Mouse (Mus musculus) cerebellum, postnatal 10 days (tissue): ENCODE results near the gene Slc9a9.
"Not testable (repeated sequence)": the region's sequence is repeated elsewhere in the genome, so short reads cannot be mapped to it uniquely, and the experiment has no call there.

Experiments
- DNase-seq, 2 experiments: peaks; one replicate each; pipeline ENCODE4 v3.0.0; 2021; ENCODE audit warnings: mixed read lengths in 2 of 2

Slc9a9 gene

GRCm38 (mm10) chr9:94669791-94670577 is at the start of gene Slc9a9:
Gene Slc9a9, plus strand, starts transcription at chr9:94669909.
- peak; percentile 43 to 58 for DNase-seq

GRCm38 (mm10) chr9:94620342-94620741 is 49.4 kb upstream of the Slc9a9 start:
- no peak for DNase-seq

- DNase-seq = no peak
Observed at GRCm38 (mm10) chr9:94620846-94621245, 48.9 kb upstream of the Slc9a9 start.

- no peak for DNase-seq
Observed at GRCm38 (mm10) chr9:94621902-94622301, 47.8 kb upstream of the Slc9a9 start.

GRCm38 (mm10) chr9:94626737-94627136 is 43.0 kb upstream of the Slc9a9 start:
- no peak for DNase-seq

- DNase-seq = no peak
Observed at GRCm38 (mm10) chr9:94628948-94629347, 40.8 kb upstream of the Slc9a9 start.

GRCm38 (mm10) chr9:94634275-94634674 is 35.4 kb upstream of the Slc9a9 start:
- DNase-seq = not testable (repeated sequence)

- no peak for DNase-seq
Observed at GRCm38 (mm10) chr9:94645631-94646030, 24.1 kb upstream of the Slc9a9 start.

- DNase-seq = no peak
Observed at GRCm38 (mm10) chr9:94647425-94647824, 22.3 kb upstream of the Slc9a9 start.

- no peak for DNase-seq
Observed at GRCm38 (mm10) chr9:94649991-94650390, 19.7 kb upstream of the Slc9a9 start.

GRCm38 (mm10) chr9:94653198-94653597 is 16.5 kb upstream of the Slc9a9 start:
- DNase-seq = no peak

GRCm38 (mm10) chr9:94653827-94654226 is 15.9 kb upstream of the Slc9a9 start:
- no peak for DNase-seq

- DNase-seq = no peak
Observed at GRCm38 (mm10) chr9:94656265-94656664, 13.4 kb upstream of the Slc9a9 start.

GRCm38 (mm10) chr9:94659401-94660152 is 10.1 kb upstream of the Slc9a9 start:
- peak; percentile 12 to 18 for DNase-seq

- no peak for DNase-seq
Observed at GRCm38 (mm10) chr9:94661768-94662167, 7.9 kb upstream of the Slc9a9 start.

GRCm38 (mm10) chr9:94665248-94665647 is 4.5 kb upstream of the Slc9a9 start:
- DNase-seq = no peak

- peak; percentile 47 to 58 for DNase-seq
Observed at GRCm38 (mm10) chr9:94668589-94668988, 1.1 kb upstream of the Slc9a9 start.

- DNase-seq = no peak
Observed at GRCm38 (mm10) chr9:94670704-94671103, 995 bp downstream of the Slc9a9 start.

GRCm38 (mm10) chr9:94674704-94675103 is 5.0 kb downstream of the Slc9a9 start:
- no peak for DNase-seq

GRCm38 (mm10) chr9:94678021-94678655 is 8.4 kb downstream of the Slc9a9 start:
- DNase-seq = no peak

GRCm38 (mm10) chr9:94680468-94681094 is 10.9 kb downstream of the Slc9a9 start:
- DNase-seq = no peak

GRCm38 (mm10) chr9:94681095-94681487 is 11.4 kb downstream of the Slc9a9 start:
- DNase-seq = peak; percentile 63 to 79

GRCm38 (mm10) chr9:94682260-94682659 is 12.6 kb downstream of the Slc9a9 start:
- DNase-seq = no peak
